Mouse (Mus musculus) embryonic facial prominence, embryonic 11.5 days (tissue): Measurements from ENCODE around the gene Gm7075. TPM values are rescaled to one million over a fixed set of nuclear protein-coding genes. Genes with fewer than 3 reads are reported as not detected.

Experiments
- polyA plus RNA-seq: library from polyadenylated mRNA; unstranded; fragments of >200 nt; fragmentation: Nextera tagmentation; extraction: Ambion mirVana; gene quantifications from 2 replicates; pipeline ENCODE4 v1.2.1, GENCODE M21; 2014

The Gm7075 gene
- polyA plus RNA-seq, 1 experiment from 2014 or later = not detected

Other genes starting within 250 kb of the Gm7075 start
- gene Mypn, start 217.8 kb downstream of the Gm7075 start, polyA plus RNA-seq = 0.45 TPM in 1 of 2 replicates, not detected in the other
- 53.4 and 57.9 TPM in 2 replicates for gene Herc4, start 178.0 kb downstream of the Gm7075 start, polyA plus RNA-seq
- gene Sirt1, start 40.1 kb downstream of the Gm7075 start, polyA plus RNA-seq = 9.3 and 15.2 TPM in 2 replicates
- gene Dnajc12, start 39.3 kb downstream of the Gm7075 start, polyA plus RNA-seq = 12.2 and 14.5 TPM in 2 replicates
- gene Ctnna3, start 8.3 kb upstream of the Gm7075 start, polyA plus RNA-seq = 0.14 and 0.35 TPM in 2 replicates